Mouse (Mus musculus): ENCODE data around the gene Foxn3. TPM values are rescaled to one million over a fixed set of nuclear protein-coding genes. Genes with fewer than 3 reads are reported as not detected.
A peak's percentile ranks its signal among the peaks of the same experiment; 100 is the strongest.
"Not testable (repeated sequence)": the region's sequence is repeated elsewhere in the genome, so short reads cannot be mapped to it uniquely, and the experiment has no call there.

Gene Foxn3
- polyA plus RNA-seq, 1 experiment from 2014 or later, result 54.0 TPM

DNA sequence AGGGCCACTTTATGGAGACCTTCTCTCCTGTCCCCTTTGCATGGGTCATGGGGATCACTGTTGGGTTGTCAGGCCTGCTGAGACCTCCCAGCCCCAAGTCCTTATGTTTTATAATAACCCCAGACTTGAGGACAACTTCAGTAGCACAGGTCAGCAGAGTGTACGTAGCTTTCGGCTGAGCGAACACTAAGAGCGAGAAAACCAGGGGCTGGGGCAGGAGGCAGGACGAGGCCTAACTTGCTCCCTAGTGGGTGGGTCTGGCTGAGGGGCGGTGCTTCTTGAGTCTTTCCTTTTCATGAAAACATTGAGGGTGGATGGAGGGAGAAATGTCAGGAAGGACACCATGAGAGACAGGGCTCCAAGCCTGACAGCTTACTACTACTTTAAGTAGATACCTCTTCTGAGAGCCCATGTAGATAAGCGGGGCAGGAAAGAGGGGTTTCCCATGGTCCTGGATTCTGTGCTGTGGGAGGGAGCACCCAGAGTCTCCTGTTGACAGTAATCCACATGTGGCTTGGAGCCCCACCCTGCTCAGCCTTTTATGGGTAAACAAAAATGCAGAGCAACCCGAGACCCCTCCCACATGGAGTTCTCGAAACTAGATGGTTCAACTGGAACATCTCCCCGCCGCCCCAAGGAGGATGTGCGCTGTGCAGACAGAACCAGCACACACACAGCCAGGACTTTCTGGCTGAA is 364.8 kb downstream of the Foxn3 start:
- WGBS, result 63% methylated on average over 12 of the region's 12 CpGs
- ATAC-seq (replicated peaks; ENCODE audit: low FRiP score, low read depth) (peak; percentile 46), DNase-seq (ENCODE audit: low spot score) (no peak)
- no peaks in the 10 kb centered on the region for H3K27me3 ChIP-seq (ENCODE audit: insufficient read depth, low read length)
- TF ChIP-seq CTCF (IDR thresholded peaks at IDR 0.05; ENCODE audit: low read depth), result no peak
- no peak overlapping the region for H3K27ac ChIP-seq
- H3K4me3 ChIP-seq (replicated peaks; ENCODE audit: low read depth, low read length), result no peak overlapping the region
- no peaks in the 10 kb centered on the region for H3K9me3 ChIP-seq (replicated peaks; ENCODE audit: low read length)
- no peak overlapping the region; the same call in 1 of the 2 replicates for H3K4me2 ChIP-seq (ENCODE audit: low read length)
- H3K9ac ChIP-seq (ENCODE audit: low read depth, low read length), result no peak overlapping the region
- 0 out of 2 replicates have a peak, but pooled peaks cover 9% of the 10 kb centered on the region for H3K36me3 ChIP-seq (ENCODE audit: insufficient read depth, low read length)
- peaks cover 11% of the 10 kb centered on the region; the same call in 1 of the 2 replicates for H3K4me1 ChIP-seq (replicated peaks; ENCODE audit: insufficient read depth, low read length)

DNA sequence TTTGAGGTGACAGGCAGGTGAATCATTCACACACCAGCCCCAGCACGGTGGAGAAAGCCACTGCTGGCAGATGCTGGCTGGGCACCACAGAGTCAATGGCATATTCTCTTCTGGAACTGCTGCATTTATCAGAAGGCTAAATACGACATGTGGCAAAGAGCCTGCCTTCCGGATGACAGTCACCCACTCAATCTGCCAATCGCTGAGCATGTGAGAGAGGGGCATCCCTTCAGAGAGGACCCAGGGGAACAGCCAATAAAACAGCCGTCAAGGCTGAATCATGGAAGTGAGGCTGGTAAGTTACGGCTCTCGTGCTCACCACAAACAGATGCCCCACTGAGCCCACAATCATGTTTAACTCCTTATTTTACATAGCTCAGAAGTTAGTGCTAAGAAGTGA is 366.4 kb downstream of the Foxn3 start:
- no peaks in the 10 kb centered on the region for H3K9me3 ChIP-seq (replicated peaks; ENCODE audit: low read length)
- H3K27me3 ChIP-seq (ENCODE audit: insufficient read depth, low read length), result no peaks in the 10 kb centered on the region
- no peak overlapping the region for H3K27ac ChIP-seq
- ATAC-seq (replicated peaks; ENCODE audit: low FRiP score, low read depth), result no peak
- H3K4me2 ChIP-seq (ENCODE audit: low read length), result no peak overlapping the region
- no peak overlapping the region for H3K4me3 ChIP-seq (replicated peaks; ENCODE audit: low read depth, low read length)
- H3K9ac ChIP-seq (ENCODE audit: low read depth, low read length), result no peak overlapping the region
- H3K4me1 ChIP-seq (replicated peaks; ENCODE audit: insufficient read depth, low read length), result peaks cover 11% of the 10 kb centered on the region; the same call in 1 of the 2 replicates
- no peak for TF ChIP-seq CTCF (IDR thresholded peaks at IDR 0.05; ENCODE audit: low read depth)
- WGBS, result 63% methylated on average over 7 of the region's 7 CpGs
- 0 out of 2 replicates have a peak, but pooled peaks cover 9% of the 10 kb centered on the region for H3K36me3 ChIP-seq (ENCODE audit: insufficient read depth, low read length)
- no peak for DNase-seq (ENCODE audit: low spot score)

DNA sequence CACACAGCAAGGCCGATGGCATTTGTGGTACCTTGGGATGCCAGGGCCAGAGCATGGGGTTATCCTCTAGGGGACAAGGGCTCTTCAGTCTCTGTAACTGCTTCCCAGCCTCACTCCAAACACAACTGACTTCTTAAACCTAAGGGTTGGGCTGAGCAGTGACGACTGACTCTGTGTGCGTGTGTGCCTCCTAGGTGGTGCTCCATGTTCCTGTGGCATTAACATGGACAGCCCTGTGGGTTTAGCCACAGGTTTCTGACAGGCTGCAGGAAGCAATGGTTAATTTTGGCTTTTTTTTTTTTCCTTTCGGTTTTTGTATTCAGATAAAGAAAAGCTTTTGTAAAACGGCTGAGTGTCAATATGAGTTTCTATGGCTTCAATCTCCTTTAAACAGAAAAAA is 367.7 kb downstream of the Foxn3 start:
- Histone ChIP-seq H3K9ac (ENCODE audit: low read depth, low read length) (no peak overlapping the region), H3K27ac (no peak overlapping the region), H3K9me3 (replicated peaks; ENCODE audit: low read length) (no peaks in the 10 kb centered on the region), H3K27me3 (ENCODE audit: insufficient read depth, low read length) (no peaks in the 10 kb centered on the region), H3K4me1 (replicated peaks; ENCODE audit: insufficient read depth, low read length) (peaks cover 11% of the 10 kb centered on the region; the same call in 1 of the 2 replicates), H3K4me3 (replicated peaks; ENCODE audit: low read depth, low read length) (no peak overlapping the region), H3K4me2 (ENCODE audit: low read length) (no peak overlapping the region), H3K36me3 (ENCODE audit: insufficient read depth, low read length) (0 out of 2 replicates have a peak, but pooled peaks cover 9% of the 10 kb centered on the region)
- DNase-seq (ENCODE audit: low spot score), result no peak
- 95% methylated on average over 5 of the region's 5 CpGs for WGBS
- TF ChIP-seq CTCF (IDR thresholded peaks at IDR 0.05; ENCODE audit: low read depth), result no peak
- no peak for ATAC-seq (replicated peaks; ENCODE audit: low FRiP score, low read depth)

DNA sequence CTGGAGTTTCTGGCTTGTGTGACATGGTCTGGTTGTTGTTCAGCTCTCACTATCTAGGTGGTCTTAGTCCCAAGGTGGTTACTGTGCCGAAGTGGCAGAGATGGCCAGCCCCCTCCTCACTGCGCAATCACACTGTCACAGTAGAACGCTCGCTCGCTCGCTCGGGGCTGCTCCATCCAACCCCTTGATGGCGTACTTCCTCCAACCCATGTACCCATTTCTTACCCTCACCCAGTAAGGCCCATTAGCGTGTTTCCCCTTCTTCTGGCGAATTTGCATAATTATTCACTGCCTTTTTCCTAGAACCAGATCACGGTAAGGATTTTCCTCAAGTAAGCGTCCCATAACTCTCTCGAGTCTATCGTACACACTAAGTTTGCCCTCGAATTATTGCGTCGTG is 369.3 kb downstream of the Foxn3 start:
- not testable (repeated sequence) for H3K9ac ChIP-seq (ENCODE audit: low read depth, low read length); ATAC-seq (replicated peaks; ENCODE audit: low FRiP score, low read depth); H3K27me3 ChIP-seq (ENCODE audit: insufficient read depth, low read length); DNase-seq (ENCODE audit: low spot score); H3K27ac ChIP-seq; H3K4me1 ChIP-seq (replicated peaks; ENCODE audit: insufficient read depth, low read length); H3K36me3 ChIP-seq (ENCODE audit: insufficient read depth, low read length); H3K9me3 ChIP-seq (replicated peaks; ENCODE audit: low read length); H3K4me3 ChIP-seq (replicated peaks; ENCODE audit: low read depth, low read length); H3K4me2 ChIP-seq (ENCODE audit: low read length)
- WGBS, result 92% methylated on average over 17 of the region's 17 CpGs

DNA sequence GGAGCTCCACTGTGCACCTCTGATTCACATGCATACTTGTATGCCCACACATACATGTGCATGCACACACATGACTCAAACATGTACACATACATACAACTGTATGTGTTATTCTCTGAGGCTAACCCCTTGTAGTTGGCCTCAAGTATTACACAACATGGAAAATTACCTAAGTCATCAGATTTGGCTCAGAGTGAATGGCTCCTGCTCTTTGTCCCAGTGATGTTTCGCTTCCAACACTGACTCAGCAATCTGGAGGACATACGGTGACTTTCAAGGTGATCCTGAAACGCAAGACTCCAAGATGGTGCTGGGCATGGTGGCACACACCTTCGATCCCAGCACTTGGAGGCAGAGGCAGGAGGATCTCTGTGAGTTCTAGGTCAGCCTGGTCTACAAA is 375.7 kb downstream of the Foxn3 start:
- Histone ChIP-seq H3K27me3 (ENCODE audit: insufficient read depth, low read length) (no peaks in the 10 kb centered on the region), H3K9me3 (replicated peaks; ENCODE audit: low read length) (no peaks in the 10 kb centered on the region), H3K9ac (ENCODE audit: low read depth, low read length) (no peak overlapping the region), H3K4me1 (replicated peaks; ENCODE audit: insufficient read depth, low read length) (no peaks in the 10 kb centered on the region), H3K27ac (no peak overlapping the region), H3K4me2 (ENCODE audit: low read length) (no peak overlapping the region), H3K36me3 (ENCODE audit: insufficient read depth, low read length) (no peaks in the 10 kb centered on the region), H3K4me3 (replicated peaks; ENCODE audit: low read depth, low read length) (no peak overlapping the region)
- TF ChIP-seq CTCF (IDR thresholded peaks at IDR 0.05; ENCODE audit: low read depth), result no peak
- DNase-seq (ENCODE audit: low spot score) (no peak), ATAC-seq (replicated peaks; ENCODE audit: low FRiP score, low read depth) (no peak)
- WGBS, result 98% methylated on average over 4 of the region's 4 CpGs

DNA sequence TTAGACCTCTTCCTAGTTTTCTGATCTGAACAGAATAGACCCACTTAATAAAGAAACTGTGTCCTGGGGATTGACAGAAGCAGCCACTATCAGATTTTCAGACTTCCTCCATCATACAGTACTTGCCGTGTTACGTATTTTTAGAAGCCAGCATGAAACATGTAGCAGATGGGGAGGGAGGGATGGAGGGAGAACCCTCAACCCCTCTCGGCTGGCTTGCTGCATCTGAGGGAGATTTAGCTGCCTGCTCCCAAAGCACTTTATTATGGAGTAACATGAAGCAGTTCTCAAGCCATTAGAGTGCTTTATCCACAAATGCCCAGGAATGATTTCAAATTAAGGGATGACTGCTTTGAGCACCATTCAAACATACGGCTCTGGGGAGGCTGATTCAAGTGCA is 377.1 kb downstream of the Foxn3 start:
- Histone ChIP-seq H3K4me2 (ENCODE audit: low read length) (no peak overlapping the region), H3K27ac (no peak overlapping the region), H3K36me3 (ENCODE audit: insufficient read depth, low read length) (no peaks in the 10 kb centered on the region), H3K9me3 (replicated peaks; ENCODE audit: low read length) (no peaks in the 10 kb centered on the region), H3K27me3 (ENCODE audit: insufficient read depth, low read length) (no peaks in the 10 kb centered on the region), H3K4me1 (replicated peaks; ENCODE audit: insufficient read depth, low read length) (no peaks in the 10 kb centered on the region), H3K9ac (ENCODE audit: low read depth, low read length) (no peak overlapping the region), H3K4me3 (replicated peaks; ENCODE audit: low read depth, low read length) (no peak overlapping the region)
- no peak for TF ChIP-seq CTCF (IDR thresholded peaks at IDR 0.05; ENCODE audit: low read depth)
- WGBS, result 55% methylated on average over 4 of the region's 4 CpGs
- DNase-seq (ENCODE audit: low spot score), result no peak
- ATAC-seq (replicated peaks; ENCODE audit: low FRiP score, low read depth), result no peak
